Comparison of ENCODE assay signal across 8 mouse cellular contexts in genomic region chr11:102992940-102993339, GRCm38 (mm10). TPM values are rescaled to one million over a fixed set of nuclear protein-coding genes. Genes with fewer than 3 reads are reported as not detected.
DNase-seq lines count a peak whose midpoint lies in the region; ATAC-seq and TF ChIP-seq lines count a peak whose summit lies in the region.

No protein-coding gene starts in this region.

- peaks cover 25% of the 10 kb centered on the region for H3K36me3 ChIP-seq in ES-Bruce4 (ENCODE audit: control insufficient read depth, insufficient read depth, low read length, poor library complexity, severe bottlenecking)

- intact Hi-C loops in heart, postnatal 36 days (cut with DNase I), result loop anchor here (1.0 to 5.0 kb wide), 2 partner anchors 92 to 221 kb away; no protein-coding TSS in a partner anchor

- TF ChIP-seq POLR2A in ES-Bruce4 (IDR thresholded peaks at IDR 0.05; ENCODE audit: insufficient read depth, low read length), result no peak

- peak; percentile 53 to 70 for DNase-seq in adrenal gland, postnatal 4 days (ENCODE audit: low spot score in 2 of 2)
- DNase-seq in heart, postnatal 36 days, result peak; percentile 71 to 84
- peak; percentile 62 to 64 for DNase-seq in layer of hippocampus, postnatal 36 days
- DNase-seq in mesoderm, embryonic 11.5 days (ENCODE audit: low read depth, low spot score), result peak; percentile 82
- DNase-seq in right cerebral cortex, postnatal 25 days, result peak; percentile 47
- peak; percentile 61 to 82 for DNase-seq in urinary bladder, postnatal 4 days (ENCODE audit: low spot score in 2 of 2)

- H3K4me1 ChIP-seq in ES-Bruce4 (ENCODE audit: control insufficient read depth, insufficient read depth, low read length), result peaks cover 2% of the 10 kb centered on the region

- 0 out of 2 replicates have a peak, but pooled peaks have one; percentile 11 for TF ChIP-seq EP300 in ES-Bruce4 (IDR thresholded peaks at IDR 0.05; ENCODE audit: insufficient read depth, low read depth, low read length)

- no peak overlapping the region for H3K27ac ChIP-seq in ES-Bruce4 (ENCODE audit: insufficient read depth, low read length)

- peak; percentile 95 for TF ChIP-seq CTCF in ES-Bruce4 (IDR thresholded peaks at IDR 0.05; ENCODE audit: low read depth, low read length)

- H3K4me3 ChIP-seq in ES-Bruce4 (ENCODE audit: low read depth, low read length), result no peak overlapping the region

- no peaks in the 10 kb centered on the region for H3K9me3 ChIP-seq in ES-Bruce4 (replicated peaks; ENCODE audit: control insufficient read depth, insufficient read depth, low read length, poor library complexity, severe bottlenecking)

- no peak overlapping the region for H3K9ac ChIP-seq in ES-Bruce4 (ENCODE audit: low read depth, poor library complexity, severe bottlenecking)

- ATAC-seq in erythroblast, adult 5-6 weeks (replicated peaks; ENCODE audit: low FRiP score, poor library complexity, severe bottlenecking), result peak; percentile 78

- no peaks in the 10 kb centered on the region; the same call in 1 of the 2 replicates for H3K27me3 ChIP-seq in ES-Bruce4 (ENCODE audit: control insufficient read depth, insufficient read depth, low read length, poor library complexity, severe bottlenecking)

RNA-seq across cellular contexts. Expression of gene Nmt1, which starts 35.0 kb away (rescaled TPM):
- polyA plus RNA-seq in ES-Bruce4 (2011; ENCODE audit: insufficient read depth, insufficient read length, low read depth, missing spikeins), result 101 TPM in 2 replicates
- 10 to 100 TPM; 77.3 to 79.8 TPM for total RNA-seq in adrenal gland, postnatal 4 days (2021)
- 17.8 and 31.3 TPM in 2 replicates for total RNA-seq in erythroblast, adult 5-6 weeks (2015; ENCODE audit: low replicate concordance)
- 16.9 and 17.3 TPM in 2 replicates for total RNA-seq in erythroblast, adult 5-6 weeks (2017; ENCODE audit: low replicate concordance)
- 10 to 100 TPM; 65.2 to 68.7 TPM for total RNA-seq in heart, postnatal 36 days (2021)
- 100 to 1,000 TPM; 165 to 167 TPM for total RNA-seq in layer of hippocampus, postnatal 36 days (2021)

RNA-seq across cellular contexts. Expression of gene Dcakd, which starts 35.2 kb away (rescaled TPM):
- 120 and 134 TPM in 2 replicates for polyA plus RNA-seq in ES-Bruce4 (2011; ENCODE audit: insufficient read depth, insufficient read length, low read depth, missing spikeins)
- total RNA-seq in adrenal gland, postnatal 4 days (2021), result 100 to 1,000 TPM; 114 to 126 TPM
- total RNA-seq in erythroblast, adult 5-6 weeks (2015; ENCODE audit: low replicate concordance), result 16.3 and 25.5 TPM in 2 replicates
- total RNA-seq in erythroblast, adult 5-6 weeks (2017; ENCODE audit: low replicate concordance), result 6.8 and 26.4 TPM in 2 replicates
- 10 to 100 TPM; 70.4 to 81.3 TPM for total RNA-seq in heart, postnatal 36 days (2021)
- 10 to 100 TPM; 88.9 to 96.1 TPM for total RNA-seq in layer of hippocampus, postnatal 36 days (2021)

RNA-seq across cellular contexts. Expression of gene C1ql1, which starts 46.5 kb away (rescaled TPM):
- polyA plus RNA-seq in ES-Bruce4 (2011; ENCODE audit: insufficient read depth, insufficient read length, low read depth, missing spikeins), result 4.8 and 5.9 TPM in 2 replicates
- 10 to 100 TPM; 52.6 to 56.8 TPM for total RNA-seq in adrenal gland, postnatal 4 days (2021)
- not detected in 2 replicates for total RNA-seq in erythroblast, adult 5-6 weeks (2015; ENCODE audit: low replicate concordance)
- not detected in 2 replicates for total RNA-seq in erythroblast, adult 5-6 weeks (2017; ENCODE audit: low replicate concordance)
- not detected for total RNA-seq in heart, postnatal 36 days (2021)
- 10 to 100 TPM; 16.2 to 18.2 TPM for total RNA-seq in layer of hippocampus, postnatal 36 days (2021)

Comparison
In these comparisons a context has a peak if more than half of its experiments do, and no peak if none do; other contexts are left out.
1. RNA of gene C1ql1, which starts 46.5 kb away (total RNA-seq): 52.6 to 56.8 TPM in adrenal gland, postnatal 4 days and 16.2 to 18.2 TPM in layer of hippocampus, postnatal 36 days; not detected in heart, postnatal 36 days and not detected in erythroblast, adult 5-6 weeks; every median in the first group is over 10 times any median in the second.
2. Peak in every context shown above with its lines, with median percentiles within 50 percentile points of each other: DNase-seq.